Mouse (Mus musculus) megakaryocyte, adult 5-6 weeks (primary cell): Measurements from ENCODE around the gene Scrt2. TPM values are rescaled to one million over a fixed set of nuclear protein-coding genes. Genes with fewer than 3 reads are reported as not detected.
A peak's percentile ranks its signal among the peaks of the same experiment; 100 is the strongest.

Source experiments
- ATAC-seq: 2 replicates; pipeline ENCODE4 v1.8.0; 2016; ENCODE audit warnings: mild to moderate bottlenecking, inconsistent platforms; ENCODE audit not compliant: poor library complexity, severe bottlenecking
- total RNA-seq, 2 experiments: library from RNA; stranded (forward) in 1 of 2; stranded (reverse) in 1 of 2; fragments of 153-499, 151-499 nt in 1 of 2; fragments of 221-1000, 200-1000 nt in 1 of 2; gene quantifications; 2 replicates each; pipeline versions ENCODE4 v1.2.3 to v1.2.4; 2015 to 2017

Gene Scrt2
- total RNA-seq, 2 experiments from 2014 or later = not detected

DNA sequence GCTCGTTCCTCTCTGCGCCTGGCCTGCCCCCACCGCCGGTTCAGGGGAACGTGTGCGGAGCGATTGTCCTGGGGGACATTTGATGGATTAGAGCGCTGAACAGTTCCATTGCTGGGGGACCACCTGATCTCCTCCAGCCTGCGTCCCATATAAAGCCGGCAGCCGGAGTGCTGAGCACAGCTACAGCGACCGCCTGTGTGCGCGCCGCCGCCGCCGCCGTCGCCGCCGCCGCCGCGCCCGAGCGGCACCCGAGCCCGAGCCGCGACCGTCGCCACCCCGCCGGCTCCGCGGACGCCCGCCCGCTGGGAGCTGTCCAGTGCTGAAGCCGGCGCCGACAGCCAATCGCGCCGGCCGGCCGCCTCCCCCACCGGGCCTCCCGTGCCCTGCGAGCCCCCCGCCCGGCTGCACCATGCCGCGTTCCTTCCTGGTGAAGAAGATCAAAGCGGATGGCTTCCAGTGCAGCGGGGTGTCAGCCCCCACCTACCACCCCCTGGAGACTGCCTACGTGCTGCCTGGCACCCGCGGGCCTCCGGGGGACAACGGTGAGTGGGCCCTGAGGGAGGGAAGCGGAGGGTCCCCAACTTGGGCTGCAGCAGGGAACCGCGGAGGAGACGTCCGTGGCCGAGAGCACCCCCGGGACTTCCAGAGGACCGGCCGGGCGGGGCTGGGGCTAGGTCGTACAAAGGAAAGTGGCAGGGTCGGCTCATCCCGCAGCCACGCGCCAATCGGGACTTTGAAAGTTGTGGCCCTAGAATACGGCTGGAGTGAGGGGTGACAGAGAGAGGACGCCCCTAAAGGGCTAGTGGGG lies 516 bp downstream of the Scrt2 start:
- ATAC-seq = peak; percentile 77

DNA sequence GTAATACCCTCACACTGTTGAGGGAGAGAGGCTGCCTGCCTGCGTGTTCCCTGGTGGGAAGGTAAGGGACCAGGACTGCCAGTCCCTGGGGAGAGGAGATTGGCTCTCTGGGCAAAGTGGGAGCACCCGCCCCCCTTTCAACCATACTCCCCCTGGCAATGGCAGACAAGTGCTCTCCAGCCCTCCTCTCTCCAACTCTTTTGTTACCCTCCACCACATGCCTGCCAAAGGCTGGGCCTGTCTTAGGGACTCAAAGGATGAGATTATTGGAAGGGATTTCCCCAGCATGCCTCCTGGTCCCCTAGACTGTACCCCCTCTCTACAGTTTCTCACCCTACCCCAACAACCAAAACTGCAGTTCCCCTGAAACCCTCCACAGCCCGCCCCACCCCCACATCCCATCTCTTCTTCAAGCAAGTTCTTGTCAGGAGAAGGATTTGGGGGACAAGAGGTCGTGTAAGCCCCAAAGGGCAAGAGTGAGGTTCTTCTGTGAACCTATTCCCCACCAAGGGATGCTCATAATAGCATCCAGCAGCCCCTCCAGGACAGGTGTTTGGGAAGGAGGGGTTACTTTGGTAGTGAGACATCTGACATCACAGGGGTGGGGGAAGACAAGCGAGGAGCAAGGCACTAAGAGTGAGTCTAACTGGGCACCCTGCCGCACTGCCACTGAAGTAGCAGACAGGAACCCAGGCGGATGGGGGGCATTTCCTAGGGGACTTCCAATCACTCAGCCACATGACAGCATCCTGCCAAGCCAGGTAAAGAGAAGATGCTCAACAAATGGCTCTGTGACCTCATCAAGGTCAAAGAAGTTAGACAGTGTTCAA lies 1.3 kb downstream of the Scrt2 start:
- ATAC-seq = no peak

DNA sequence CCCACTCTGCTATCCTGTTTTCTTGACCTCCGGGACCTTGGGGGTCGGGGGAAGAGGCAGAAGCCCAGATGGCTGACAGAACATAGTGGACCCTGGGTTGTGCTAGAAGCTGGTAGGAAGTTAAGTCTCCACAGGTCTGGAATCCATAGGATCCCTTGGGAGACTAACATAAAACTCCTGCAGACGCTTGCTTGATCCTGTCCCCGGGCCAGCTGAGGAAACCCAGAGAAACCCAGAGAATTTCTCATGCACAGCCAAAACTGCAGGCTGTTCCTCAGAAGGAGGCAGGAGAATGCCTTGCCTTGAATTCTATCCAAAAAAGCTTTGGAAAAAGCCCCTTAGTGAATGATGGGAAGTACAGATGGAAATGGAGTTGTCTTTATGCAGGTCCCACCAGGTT lies 2.1 kb downstream of the Scrt2 start:
- no peak for ATAC-seq

DNA sequence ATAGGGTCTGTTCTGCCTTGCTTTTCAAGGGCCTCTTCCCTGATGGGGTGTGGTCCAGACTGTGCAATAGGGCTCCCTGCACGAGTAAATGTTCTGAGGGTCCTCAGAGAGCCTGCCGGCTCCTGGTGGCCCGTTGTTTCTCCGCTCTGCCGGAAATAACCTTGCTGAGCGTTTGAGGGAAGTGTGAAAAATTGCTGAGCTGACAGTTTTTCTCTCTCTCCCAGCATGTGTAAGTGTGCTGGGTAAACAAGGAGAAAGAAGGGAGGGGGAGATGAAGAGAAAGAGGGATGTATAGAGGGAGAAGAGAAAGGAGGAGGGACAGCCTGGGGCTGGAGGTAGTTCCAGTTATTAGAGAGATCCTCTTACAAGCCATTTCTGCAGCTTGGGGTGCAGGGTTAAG lies 3.0 kb downstream of the Scrt2 start:
- ATAC-seq = no peak

DNA sequence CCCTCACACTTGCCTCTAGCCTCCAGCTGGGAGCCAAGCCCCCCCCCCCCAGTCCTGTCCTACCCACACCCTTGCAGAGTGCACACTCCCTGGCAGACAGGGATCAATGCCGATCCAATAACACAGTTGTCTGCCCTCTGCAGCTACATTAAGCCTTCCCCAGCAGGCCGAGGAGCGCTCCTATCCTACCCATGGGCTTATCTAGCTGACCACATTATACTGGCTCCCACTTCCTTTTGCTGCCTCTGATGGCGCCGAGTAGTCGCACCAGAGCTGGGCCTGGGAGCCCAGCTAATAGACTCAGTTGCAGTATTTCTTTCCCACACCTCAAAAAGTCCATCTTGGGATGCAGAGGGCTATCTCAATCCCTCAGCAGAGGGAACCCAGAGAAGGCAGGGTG lies 4.1 kb downstream of the Scrt2 start:
- no peak for ATAC-seq

DNA sequence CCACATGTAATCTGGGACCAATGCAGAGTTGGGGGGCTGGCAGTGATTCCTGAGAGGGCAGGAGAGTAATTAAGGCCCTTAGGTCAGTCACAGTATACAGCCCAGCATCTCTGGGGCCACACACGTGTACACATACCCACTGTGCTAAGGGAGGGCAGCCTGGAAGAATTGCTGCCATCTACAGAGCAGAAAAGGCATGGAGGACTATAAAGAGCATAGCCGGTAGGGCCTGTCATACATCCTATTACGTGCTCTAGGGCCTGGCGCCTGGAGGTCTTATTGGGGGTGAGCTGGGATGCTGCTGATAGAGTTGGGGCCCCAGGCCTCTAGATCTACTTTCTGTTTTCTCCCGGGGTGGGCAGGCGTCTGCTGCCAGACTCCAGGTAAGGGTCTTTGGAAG lies 5.1 kb downstream of the Scrt2 start:
- ATAC-seq = no peak

DNA sequence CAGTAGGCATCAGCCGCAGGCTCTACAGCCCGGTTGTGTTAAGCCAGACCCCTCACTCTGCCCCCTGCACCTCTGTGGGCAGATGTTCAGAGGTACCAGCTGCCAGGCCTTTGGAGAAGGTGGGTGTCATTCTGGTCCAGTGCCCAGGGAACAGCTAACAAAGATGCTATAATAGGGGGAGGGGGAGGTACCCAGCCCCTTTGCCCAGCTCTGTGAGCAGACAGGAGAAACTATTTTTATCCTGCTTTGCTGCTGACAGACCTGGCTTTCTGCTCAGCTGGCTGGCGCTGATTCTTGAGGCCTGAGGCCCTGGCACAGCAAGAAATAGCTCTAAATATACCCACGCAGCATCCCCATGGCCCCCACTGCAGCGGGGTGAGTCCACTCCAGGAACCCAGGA lies 5.8 kb downstream of the Scrt2 start:
- no peak for ATAC-seq

DNA sequence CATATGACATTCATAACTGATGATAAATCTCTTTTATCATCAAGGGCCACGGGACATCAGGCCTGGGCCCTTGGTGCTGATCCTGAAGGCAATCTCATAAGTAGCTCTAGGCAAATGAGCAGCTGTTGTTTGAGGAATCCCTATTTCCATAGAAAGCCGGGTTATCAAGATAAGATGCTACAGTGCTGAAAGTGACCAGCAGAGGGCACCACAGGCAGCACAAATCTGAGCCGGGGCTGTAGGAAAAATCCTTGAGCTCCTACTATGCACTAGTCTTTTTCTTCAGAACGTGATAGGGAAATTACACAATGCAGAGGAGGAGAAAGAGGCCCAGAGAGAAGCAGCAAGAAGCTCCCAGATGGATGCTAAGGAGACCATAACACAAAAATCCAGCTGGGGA lies 7.7 kb downstream of the Scrt2 start:
- ATAC-seq = peak; percentile 69

DNA sequence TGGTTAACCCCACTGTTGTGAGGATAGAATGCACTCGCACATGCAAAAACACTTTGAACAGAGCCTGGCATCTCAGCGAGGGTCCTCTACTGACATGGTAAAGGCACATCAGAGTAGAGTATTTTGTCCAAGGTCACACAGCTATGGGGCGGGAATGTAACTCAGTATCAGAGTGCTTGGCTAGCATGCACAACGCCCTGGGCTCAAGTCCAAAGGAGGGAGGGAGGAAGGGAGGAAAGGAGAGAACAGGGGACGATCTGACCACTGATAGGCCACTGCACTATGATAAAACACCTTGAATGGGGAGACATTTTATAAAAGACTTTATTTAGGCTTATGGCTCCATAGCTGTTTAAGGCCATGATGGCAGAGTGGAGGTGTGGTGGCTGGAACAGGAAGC lies 8.3 kb downstream of the Scrt2 start:
- no peak for ATAC-seq

DNA sequence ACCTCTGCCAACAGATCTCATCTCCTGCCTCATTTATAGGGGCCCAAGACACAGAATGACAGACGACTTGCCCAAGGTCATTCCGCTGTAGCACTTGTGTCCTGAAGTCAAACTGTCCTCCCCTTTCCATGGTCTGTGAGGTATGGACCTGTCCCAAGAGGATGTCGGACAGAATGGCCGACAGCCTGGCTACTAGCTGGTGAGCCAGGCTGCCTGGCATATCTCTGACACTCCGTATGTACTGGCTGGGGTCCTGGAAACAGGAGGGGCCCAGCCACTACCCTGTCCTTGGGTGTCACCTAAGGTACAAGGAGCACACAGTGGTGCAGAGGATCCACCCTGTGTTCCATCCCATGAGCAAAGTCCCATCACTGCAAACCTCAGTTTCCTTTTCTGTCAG lies 9.2 kb downstream of the Scrt2 start:
- ATAC-seq = no peak

DNA sequence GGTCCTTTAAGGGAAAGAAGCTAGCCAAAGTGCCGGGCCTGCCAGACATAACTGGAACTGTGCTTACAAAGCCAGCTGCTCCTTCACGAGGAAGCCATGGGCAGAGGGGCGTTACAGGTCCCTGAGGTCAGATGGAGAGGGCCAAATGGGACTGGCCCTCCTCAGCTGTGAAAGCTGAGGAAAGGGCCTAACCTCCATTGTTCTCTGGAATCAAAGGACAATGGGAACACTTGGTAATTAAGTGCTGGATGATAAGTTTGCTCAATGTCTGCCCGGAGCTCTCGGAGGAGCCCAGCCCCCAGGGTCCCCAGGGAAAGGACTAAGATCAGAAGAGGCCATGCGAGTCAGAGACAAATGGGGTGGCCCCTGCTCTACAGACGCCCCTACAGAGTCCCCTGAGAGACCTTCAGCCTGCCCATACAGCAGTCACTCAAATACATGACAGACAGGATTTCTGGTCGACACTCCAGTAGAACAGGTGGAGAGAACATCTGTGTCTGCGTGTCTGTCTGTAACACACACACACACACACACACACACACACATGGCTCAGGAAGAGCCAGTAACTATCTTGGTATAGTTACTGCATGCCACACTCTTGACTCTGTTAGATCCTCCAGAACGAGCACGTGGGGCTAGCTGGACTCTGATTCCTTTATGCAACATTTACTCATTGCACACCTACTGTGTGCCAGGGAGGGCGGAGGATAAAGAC lies 10.2 kb downstream of the Scrt2 start:
- no peak for ATAC-seq

DNA sequence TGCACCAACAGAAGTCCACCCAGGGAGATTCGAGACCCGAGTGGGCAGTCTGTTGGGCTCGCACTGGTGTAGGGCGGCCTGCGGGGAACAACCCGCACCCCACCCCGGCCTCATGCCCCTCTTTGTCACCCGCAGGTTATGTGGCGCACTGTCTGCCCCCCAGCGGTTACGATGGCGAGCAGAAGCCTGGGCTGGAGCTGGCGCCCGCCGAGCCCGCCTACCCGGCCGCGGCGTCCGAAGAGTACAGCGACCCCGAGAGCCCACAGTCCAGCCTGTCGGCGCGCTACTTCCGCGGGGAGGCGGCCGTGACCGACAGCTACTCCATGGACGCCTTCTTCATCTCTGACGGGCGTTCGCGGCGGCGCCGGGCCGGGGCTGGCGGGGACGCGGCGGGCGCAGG lies 11.6 kb downstream of the Scrt2 start:
- ATAC-seq = no peak

DNA sequence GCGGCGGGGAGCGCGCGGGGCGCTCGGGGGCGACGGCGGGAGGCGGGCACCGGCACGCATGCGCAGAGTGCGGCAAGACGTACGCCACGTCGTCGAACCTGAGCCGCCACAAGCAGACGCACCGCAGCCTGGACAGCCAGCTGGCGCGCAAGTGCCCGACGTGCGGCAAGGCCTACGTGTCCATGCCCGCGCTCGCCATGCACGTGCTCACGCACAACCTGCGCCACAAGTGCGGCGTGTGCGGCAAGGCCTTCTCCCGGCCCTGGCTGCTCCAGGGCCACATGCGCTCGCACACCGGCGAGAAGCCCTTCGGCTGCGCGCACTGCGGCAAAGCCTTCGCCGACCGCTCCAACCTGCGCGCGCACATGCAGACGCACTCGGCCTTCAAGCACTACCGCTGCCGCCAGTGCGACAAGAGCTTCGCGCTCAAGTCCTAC lies 12.0 kb downstream of the Scrt2 start:
- ATAC-seq = no peak

DNA sequence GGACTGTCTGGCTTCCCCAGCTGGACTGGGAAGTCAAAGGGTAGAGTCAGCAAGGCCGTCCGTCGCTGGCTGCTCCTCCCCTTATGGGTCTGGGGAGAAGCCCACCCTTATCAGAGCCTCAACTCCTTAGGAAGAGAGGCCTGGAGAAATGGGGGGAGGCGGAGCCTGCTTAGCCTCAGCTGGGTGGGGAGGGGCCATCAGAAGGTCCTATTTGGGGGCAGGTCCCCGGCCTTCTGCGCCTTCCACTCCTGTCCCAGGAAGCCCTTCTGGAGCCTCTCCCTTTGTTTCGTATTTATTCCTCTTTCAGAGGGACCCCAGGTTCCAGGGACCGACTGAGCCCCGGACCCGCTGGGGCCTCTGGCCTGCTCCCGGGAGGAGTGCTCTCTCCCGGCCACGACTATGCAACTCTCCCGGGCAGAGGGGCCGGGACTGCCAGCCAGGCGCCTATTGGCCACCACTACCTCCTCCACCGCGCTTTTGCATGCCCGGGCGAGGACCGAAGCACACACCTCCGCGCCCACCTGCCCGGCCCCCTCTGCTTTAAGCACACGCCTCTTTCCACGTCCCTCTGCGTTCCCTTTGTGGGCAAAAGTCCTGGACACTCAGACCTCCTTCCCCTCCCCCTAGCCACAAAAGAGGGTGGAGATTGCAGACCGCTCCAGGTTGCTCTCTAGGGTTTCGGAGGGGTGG lies 13.7 kb downstream of the Scrt2 start:
- no peak for ATAC-seq

DNA sequence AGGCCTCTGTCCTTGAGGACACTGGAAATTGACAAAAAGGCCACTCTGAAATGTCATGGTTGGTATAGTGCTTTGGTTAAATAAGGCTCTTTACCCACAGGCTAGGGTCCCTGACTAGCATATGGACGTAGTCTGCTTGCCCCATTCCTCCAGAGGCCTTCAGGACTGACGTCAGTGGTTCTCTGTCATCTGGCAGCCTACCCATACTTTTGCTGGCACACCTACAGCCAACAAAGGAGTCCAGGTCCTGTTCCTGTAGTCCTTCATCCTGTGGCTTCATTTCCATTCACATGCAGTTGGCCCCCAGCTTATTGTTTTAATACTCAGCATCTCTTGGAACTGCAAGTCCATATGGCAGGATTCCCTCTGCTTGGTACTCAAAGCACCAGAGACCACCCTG lies 15.6 kb downstream of the Scrt2 start:
- no peak for ATAC-seq

DNA sequence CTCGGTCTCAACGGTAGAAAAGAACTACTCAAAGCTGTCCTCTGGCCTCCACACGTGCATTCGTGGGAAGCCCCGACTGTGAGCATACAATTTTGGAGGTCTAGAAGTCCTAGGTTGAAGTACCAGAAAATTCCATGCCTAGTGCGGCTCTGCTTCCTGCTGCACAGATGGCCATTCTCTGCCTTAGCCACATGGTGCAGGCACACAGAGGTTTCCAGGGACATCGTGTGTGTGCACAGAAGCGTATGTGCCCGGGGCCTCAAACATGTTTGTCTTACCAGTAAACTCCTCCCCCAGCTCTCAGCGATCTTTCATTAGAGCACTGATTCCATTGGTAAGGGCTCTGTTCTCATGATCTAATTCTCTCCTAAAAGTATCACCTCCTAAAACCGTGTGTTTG lies 16.6 kb downstream of the Scrt2 start:
- no peak for ATAC-seq

DNA sequence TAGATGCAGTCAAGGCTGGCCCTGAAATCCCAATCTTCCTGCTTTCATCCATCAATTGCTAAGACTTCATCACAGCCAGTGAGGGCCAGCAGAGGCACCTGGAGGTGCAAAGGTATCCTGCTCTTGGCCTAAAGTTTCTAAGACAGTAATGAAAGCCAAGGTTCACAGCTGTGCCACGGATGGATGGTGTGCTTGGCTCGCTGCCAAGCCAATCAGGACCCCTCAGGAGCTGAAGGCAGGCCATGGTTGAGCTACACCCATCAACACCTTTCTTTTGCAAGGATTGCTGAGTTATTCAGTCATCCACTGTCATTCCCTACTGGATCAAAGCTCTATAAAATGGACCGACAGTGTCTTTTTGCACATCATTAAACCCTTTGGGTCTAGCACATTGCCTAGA lies 18.2 kb downstream of the Scrt2 start:
- ATAC-seq = no peak

DNA sequence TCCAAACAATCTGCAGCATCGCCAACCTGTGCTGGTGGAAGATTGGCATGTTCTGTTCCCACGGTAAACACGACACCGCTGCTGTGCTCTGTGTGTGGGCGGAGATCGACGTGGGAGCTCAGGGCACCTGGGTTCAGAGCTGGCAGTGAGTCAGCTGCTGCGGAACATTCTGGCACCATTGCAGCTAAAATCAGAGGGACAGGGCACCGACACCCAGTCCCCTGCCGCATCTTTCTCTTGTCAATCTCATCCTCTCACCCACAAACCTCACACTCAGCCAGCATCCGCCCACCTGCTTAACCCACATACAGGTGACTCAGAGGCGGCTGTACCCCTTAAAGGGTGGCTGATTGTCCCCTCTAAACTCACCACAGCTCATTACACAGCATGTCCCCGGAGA lies 20.4 kb downstream of the Scrt2 start:
- no peak for ATAC-seq

DNA sequence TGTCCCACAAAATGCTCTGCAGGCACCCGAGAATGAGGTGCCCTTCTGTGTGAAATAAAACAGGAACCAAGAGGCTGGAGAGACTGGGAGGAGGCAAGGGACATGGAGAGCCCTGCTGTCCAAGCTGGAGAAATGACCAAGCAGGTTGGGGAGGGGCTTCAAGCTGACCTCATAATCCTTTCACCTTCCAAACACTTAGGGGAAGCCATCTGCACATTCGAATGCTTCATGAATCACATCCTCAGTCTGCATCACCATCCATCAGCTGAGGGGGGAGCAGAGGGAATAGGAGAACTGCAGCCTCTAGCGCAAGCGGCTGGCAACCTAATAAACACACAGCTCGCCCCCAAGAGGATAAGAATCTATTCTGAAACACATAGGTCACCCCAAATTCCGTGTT lies 21.0 kb downstream of the Scrt2 start:
- ATAC-seq = no peak

DNA sequence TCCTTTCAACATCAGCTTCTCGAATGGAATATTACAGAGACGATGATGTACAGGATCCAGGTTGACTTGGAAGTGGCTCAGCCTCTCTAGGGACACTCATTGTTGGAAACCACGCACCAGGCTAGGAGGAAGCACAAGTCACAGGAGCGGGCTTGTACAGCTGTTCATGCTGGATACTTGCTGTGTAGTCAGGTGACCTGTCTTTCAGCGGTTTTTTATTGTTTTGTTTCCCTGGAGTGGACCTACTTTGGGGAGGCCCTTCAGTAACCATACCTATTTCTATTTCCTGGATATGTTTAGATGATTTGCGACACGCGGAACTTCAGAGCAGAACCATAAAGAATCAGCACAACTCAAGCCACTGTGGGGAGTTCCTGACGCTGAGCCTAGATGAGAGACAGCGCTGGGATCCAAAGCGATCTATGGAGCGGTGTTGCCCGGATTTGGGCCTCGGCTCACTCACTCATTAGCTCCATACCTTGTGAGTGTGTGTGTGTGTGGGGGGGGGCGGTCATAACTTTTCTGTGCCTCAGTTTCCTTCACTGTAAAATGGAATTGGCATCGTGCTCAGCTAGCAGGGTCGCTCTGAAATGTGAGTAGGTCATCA lies 23.5 kb downstream of the Scrt2 start:
- ATAC-seq = peak; percentile 13
